Mouse (Mus musculus): ENCODE measurements around the gene Fbf1.

DNA sequence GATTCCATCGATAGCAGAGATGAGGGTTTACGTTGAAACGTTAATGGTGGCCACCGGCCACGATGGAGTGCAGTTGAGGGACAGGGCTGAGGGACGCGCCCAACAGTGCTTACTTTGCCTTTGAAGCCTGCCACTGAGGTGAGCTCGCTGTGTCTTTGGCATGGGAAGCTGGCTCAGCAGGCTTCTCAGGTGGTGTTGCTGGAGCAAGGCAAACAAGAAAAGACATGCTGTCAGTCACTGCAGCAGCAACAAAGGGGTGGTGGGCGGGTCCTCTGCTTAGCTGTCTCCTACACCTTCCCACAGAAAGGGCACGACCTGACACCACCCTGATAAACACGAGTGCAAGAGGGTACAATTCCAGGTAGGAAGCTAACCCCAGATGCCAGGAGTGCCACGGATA is 6.7 kb downstream of the Fbf1 start:
- TF ChIP-seq CTCF (IDR thresholded peaks at IDR 0.05; ENCODE audit: control insufficient read depth, insufficient read depth, insufficient read length) (no peak), MAX (IDR thresholded peaks at IDR 0.05) (no peak), MYOG (IDR thresholded peaks at IDR 0.05; ENCODE audit: control insufficient read depth, extremely low read depth, insufficient read length) (no peak)
